Mouse (Mus musculus) testis, postnatal 10 days (tissue): ENCODE data around the gene Gramd1a.

Experiments used
- DNase-seq: peaks from one replicate; pipeline ENCODE4 v3.0.0; 2021; ENCODE audit warnings: low spot score

The Gramd1a gene

DNA sequence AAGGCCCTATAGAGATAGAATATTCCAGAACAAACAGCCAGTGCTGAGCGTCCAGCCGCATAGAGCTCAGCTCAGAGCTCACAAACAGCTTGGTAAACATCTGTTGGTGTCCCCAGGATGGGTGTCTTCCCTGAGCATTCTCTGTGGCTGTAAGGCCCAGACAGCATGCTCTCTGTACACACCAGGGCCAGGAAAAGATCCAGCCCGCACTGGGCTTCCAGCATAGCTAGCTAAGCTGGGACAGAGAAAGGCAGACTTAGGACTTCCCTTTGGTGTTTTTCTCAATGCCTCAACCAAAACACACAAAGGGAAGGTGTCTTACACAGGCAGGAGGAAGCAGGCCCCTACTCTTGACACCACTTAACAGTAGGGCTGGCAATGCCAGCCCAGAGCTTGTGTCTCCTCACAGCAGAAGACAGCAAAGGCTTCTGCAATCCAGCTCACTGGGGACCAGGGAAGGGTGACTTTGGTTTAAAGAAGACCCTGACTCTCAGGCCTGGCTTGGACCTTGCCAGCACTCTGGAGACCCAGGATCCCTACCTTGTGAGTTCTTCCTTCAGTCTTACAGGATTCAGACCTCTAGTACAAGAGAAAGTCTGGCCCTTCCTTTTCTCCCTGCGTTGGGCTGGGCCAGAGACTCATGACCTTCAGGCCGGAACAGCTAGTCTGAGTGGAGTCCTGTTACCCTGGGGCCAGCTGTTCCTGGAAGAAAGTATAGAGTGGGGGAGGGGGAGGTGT lies at the start of gene Gramd1a:
Gene Gramd1a, minus strand, starts transcription at position 601 of the 738 bp plus-strand sequence.
- peak; percentile 60 for DNase-seq

DNA sequence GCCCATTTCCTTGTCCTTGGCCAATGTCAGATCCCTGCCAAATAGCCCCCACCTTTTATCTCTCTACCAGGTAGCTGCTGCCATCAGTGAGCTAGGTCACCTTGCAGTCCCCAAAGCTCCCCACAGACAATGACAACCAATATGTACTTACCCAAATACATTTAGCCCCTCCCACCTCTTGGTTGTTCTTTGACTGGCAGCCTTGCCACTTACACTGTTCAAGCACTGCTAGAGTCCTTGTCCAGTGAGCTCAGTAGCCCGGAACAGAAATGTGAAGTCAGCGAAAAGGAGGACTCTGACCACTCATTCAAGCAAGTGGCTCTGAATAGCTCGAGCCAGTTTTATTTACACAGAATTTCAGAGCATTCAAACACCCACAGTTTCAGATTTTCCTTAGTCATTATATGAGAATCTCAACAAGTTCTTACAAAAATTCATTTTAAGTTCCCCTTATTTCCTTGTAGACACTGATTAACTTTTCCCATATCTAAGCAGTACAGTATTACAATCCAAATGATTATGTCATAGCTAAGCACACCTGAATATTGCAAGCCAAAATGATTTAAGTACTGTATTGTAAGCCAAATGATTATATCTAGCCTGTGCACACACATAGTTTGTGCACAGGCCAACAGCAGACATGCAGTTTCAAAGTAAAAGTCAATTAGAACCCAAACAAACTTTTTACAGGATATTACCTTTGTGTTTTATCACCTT lies 40.1 kb upstream of the Gramd1a start:
- DNase-seq, result no peak

DNA sequence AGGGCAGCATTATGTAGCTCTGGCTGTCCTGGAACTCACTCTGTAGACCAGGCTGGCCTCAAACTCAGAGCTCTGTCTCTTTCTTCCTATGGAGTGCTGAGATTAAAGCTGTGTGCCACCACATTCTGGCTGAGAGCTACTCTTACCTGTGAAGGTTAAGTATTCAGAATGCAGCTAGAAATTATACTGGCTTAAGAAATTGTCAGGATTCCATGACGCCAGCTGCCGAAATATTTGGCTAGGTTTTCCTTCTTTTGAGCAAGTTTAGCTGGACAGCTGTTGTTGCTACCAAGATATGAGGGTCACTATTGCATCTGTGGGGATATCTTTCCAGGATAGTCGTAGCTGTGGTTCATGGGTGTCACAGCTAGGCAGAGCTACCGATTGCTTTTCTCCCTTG lies 29.0 kb upstream of the Gramd1a start:
- no peak for DNase-seq

DNA sequence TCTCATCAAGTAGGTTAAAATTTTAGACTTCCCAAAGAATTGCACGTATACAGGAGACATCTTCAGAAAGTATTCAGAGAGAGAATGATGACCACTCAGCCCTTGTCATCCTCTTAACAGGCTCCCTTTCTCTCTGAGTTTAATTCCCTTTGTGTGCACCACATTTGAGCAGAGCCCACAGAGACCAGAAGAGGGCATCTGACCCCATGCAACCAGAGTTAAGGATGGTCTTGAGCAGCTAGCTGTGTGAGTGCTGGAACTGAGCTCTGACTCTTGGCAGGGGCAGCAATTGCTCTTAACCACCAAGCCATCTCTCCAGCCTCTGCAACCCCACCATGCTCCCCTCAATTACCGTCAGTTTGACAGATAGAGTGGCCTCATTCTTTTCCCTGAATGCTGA lies 27.2 kb upstream of the Gramd1a start:
- no peak for DNase-seq

DNA sequence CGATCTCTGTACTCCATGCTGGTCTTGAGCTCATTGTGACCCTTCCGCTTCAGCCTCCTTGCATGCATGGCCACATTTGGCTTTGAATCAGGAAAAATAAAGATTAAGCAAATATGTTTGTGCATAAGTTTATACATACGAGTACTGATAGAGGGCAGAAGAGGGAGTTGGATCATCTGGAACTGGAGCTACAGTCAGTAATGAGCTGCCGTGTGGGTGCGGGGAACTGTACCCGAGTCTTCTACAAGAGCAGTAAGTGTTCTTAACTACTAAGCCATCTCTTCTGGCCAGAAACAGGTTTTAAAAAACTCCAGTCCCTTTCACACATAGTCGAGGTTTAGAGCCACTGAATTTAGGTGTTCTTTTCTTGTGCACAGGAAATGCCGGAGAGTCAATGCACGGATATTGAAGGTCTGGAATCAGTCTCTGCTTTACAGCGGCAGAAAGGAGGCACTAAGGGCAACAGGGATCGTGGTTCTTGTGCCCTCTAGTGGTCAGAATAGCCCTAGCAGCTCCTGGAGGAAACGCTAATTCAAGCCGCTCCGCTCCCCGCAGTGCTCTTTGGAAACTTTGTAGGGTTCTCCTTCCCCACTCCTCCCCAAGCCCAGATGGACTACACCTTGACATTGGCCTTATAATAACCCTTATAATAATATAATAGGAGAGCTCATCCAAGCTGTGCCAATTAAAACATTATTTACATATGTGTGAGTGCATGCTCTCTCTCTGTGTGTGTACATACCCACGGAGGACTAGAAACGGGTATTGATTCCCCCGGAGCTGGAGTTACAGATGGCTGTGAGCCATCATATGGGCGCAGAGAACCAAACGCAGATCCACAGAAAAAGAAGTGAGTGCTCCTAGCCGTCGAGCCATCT lies 21.4 kb upstream of the Gramd1a start:
- DNase-seq, result peak; percentile 84

DNA sequence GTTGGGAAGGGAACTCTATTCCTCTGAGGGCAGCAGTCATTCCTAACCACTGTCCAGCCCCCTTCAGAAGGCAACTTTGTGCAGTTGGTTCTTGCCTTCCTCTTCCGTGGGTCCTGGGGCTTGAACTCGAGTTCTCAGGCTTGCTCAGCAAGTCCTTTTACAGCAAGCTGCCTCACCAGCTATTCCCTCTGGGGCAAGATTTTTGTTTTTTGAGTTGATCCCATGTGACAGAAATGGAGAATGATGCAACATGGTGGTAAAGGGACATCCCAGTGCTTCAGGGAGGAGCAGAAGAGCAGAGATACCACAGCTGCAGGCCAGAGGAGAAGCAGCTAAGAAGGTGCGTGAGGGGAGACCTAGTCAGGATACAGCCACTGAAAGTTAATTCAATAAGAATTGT lies 19.4 kb upstream of the Gramd1a start:
- no peak for DNase-seq

DNA sequence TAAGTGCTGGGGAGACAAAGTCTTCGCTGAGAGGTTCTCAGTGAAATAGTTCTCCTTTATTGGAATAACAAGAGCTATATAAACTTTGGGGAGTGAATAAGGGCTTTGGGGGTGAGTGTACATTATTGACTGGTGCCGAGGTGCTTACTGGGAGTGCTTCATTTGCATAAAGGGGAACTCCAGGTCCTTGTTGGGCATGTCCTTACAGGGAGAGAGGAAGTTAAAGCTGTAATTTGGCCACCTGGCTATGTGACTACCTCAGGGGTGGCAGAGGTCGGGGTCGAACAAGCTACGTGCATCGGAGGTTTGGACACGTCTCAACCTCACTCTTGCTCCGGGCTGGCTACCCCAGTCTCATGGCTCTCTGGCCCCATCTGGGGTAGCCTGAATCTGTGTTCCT lies 18.8 kb upstream of the Gramd1a start:
- DNase-seq, result no peak

DNA sequence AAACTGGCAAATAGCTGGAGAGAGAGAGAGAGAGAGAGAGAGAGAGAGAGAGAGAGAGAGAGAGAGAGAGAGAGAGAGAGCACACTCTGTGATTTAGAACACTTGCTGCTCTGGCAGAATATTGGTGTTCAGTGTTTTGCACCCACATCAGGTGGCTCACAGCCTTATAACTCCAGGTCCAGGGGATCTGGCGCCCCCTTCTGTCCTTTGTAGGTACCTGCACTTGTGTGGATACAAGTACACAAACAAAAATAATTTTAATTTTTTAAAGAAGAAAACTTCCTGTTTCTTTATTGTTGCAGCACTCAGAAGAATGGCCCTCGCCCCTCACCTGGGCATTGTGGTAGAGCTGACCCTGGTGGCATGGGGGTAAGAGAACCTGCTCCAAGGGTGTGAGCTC lies 16.5 kb upstream of the Gramd1a start:
- DNase-seq, result peak; percentile 59

DNA sequence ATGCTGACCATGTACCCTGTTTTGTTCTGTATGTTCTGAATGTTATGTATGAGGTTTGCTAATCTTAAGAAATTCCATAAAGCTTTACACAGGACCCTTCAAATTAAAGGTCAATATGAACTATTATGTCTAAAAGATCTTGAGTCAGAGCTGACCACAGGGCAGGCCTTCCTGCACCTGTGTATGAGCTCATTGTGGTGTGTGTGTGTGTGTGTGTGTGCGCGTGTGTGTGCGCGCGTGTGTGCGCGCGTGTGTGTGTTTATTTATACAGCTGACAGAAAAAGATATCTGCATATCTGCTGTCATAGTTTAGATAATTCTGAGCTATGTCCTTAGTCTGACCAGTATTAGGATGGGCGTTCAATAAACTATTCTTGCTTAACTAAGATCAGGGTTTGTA lies 14.8 kb upstream of the Gramd1a start:
- DNase-seq, result no peak

DNA sequence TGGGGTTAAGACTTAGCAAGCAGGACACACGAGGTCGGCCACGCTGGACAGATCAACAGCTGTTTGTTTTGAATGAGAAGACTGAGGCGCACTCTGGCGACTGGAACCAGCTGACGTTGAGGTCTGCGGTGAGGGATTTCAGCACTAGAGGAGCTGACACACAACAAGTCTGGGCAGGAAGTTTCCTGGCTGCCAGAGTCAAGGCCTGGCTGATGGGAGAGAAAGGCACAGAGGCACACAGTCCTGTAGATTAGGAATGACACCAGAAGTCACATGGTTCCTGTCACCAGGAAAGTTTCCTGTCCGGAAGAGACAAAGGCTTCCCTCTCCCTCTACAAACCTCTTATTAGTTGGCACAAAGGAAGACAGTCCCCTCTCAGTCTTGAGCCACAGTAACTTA lies 12.7 kb upstream of the Gramd1a start:
- DNase-seq, result no peak

DNA sequence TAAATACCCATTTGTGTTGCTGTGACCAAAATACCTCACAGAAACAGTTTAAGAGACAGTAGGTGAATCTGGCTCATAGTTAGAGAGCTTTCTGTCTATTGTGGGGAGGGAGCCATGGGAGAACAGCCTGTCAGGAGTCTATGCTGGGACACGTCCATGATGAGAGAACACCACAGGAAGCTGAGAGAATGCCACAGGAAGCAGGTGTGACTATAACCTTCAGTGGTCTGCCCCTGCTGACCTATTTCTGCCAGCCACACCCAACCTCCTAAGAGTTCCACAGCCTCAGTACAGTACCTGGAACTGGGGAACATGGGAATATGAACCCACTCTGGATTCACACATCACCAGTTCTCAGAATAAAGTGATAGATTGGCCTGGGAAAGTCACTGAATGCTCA lies 9.1 kb upstream of the Gramd1a start:
- DNase-seq, result no peak

DNA sequence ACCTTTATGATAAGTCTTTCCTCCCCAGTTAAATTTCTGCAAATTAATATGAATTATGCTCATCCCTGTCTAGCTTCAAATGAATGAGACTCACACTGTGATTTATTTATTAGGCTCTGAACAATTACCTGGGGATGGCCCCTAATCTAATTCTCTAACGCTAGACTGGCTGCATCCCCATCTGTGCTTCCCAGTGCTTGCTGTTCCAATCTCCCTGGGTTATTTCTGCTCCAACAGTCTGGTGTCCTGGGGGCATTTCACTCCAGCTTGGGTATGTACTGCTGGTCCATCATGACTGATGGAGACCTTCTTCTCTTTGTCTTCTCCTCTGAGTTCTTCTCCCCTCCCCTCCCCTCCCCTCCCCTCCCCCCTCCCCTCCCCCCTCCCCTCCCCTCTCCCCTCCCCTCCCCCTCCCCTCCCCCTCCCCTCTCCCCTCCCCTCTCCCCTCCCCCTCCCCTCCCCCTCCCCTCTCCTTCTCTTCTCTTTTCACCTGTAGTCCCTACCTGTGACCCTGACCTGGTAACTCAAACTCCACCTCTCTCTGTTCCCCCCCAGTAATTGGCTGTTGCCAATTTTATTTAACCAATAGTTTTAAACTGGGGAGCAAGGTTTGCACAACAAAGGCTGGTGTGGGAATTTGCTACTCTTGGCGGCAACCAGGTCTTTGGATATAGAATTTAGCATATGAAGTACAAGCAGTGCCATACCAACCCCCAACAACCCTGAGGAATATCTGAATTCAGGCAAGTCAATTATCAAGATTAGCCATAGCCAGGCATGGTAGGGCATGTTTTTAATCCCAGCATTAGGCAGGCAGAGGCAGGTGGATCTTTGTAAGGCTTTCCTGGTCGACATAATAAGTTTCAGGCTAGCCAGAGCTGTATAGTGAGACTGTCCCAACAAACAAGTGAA lies 8.2 kb upstream of the Gramd1a start:
- DNase-seq, result no peak

DNA sequence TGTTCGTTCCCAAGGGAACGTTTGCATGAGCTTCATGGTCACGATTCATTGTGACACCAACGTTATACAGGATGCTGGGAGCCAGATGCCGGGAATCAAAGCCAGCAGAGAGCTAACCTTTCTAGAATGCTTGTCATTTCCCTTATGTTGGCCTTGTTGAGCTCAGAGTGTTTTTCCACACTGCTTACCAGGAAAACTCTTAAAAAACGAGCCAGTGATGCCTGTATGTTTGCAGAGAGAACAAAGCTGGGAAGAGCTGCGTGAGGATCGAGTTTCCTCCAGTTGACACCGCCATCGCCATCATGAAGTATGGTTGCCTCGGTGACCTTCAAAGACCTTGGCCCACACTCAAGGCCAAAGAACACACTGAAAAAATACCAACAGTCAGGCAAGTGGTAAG lies 6.6 kb upstream of the Gramd1a start:
- DNase-seq, result no peak

DNA sequence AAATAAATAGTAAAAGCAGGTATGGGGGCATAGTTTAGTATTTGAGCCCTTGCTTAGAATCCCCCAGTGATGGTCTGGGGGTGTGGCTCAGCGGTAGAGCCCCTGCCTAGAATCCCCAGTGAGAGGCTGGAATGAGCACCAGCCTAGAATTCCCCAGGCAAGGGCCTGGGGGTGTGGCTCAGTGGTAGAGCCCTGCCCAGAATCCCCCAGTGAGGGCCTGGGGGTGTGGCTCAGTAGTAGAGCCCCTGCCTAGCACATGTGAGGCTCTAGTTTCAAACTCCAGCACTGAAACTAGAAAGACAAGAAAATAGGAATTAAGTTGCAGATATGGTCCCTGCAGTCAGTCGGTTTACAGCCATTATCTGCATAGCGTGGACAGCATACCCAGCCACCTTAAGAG lies 6.1 kb upstream of the Gramd1a start:
- DNase-seq, result no peak

DNA sequence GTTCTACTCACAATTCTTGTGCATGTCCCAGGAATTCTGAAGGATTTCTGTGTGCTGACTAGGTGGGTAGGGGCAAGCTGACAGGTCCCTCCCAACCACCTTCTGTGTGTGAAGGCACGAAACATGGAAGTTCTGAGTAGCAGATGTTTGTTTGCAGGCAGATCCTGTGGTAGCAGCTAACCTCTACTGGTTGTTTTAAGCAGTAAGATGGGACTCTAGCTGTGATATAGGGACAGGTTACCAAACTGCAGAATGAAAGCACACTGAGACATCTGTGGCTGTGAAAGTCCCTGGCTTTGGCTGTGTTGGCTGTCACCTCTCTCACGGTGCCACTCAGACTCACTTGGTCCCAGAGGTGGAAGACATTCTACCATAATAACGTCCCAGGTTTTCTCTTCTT lies 5.5 kb upstream of the Gramd1a start:
- DNase-seq, result no peak

DNA sequence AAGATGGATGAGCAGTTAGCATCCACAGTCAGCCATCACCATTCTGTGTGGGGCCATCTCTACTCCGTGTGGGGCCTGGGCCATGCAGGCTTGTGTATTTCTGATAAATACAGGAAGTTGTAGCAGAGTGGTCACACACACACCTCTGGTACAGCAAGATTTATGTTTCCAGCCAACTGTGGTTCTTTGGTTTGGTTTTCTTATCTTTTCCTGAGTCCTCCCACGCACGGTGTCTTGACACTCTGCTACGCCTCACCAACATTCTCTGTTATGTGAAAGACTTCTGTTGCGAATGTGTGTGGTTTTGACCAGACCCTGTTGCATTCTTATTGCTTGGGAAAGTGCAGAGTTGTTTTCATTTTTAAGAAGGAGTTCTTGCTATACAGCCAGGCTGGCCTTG lies 5.1 kb upstream of the Gramd1a start:
- no peak for DNase-seq

DNA sequence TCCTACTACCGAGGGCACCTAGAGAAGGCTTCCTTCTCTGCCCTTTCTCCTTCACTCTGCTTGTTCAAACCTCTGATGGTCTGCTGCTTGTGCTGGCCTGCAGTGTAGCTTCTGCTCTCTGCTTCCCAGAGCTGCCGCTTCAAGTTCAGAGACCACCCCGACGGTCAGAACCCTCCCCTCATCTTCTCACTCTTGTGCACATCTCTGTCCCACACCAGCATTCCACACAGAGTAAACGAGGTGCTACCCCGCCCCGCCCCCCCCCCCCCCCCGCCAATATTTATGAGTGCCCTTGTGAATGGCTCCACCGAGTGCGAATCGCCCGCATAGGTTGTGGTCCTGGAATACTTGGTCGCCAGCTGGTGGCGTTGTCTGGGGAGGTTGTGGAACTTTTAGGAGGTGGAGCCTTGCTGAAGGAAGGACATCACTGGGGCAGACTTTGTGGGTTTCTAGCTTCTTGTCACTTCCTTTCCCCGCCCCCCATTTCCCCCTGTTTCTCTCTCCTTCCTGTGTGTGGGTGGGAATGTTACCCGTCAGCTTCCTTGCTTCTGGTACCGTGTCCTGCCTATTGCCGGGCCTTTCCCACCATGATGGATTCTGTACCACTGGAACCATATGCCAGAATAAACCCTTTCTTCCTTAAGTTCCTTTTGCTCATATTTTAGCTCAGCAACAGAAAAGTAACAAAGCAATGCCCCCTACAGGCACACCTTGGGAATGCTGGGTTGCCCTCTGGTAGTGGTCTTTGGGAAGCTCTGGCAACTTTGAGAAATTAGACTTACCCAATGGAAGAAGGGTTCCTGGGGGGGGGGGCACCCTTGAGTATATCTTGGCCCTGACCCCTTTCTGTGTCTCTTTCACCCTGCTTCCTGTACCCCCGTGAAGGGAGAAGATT lies 585 bp upstream of the Gramd1a start:
- no peak for DNase-seq

DNA sequence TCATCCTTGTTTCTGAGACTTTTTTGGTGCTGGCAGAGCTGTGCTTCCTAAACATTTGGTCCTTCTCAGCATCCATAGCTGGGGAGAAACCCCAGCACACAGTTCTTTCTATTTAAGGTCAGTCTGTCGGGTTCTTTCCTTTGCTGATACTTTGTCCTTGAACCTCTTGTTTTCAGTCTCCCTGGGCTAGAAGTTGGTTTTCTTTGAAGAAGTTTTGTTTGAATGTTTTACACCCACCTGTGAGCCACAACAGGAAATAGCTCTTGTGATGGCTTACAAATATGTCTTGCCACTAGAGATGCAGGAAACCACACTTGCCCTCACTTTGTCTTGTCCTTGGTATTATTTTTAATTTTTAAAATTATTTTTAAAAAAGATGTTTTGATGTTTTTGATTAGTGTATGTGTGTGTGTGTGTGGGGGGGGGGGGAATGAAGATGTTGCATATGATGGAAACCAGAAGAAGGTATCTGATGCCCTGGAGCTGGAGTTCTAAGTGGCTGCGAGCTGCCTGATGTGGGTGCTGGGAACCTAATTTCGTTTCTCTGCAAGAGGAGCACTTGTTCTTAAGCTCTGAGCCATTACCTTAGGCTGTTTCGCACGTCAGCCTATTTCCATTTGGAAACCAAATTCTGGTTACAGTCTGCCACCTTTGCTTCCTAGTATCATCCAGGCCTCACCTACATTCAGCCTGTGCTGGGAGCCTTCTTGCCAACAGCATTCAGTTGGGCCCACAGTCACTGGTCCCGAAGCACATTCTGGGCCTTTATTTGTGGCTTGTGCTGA lies 2.0 kb downstream of the Gramd1a start:
- no peak for DNase-seq

DNA sequence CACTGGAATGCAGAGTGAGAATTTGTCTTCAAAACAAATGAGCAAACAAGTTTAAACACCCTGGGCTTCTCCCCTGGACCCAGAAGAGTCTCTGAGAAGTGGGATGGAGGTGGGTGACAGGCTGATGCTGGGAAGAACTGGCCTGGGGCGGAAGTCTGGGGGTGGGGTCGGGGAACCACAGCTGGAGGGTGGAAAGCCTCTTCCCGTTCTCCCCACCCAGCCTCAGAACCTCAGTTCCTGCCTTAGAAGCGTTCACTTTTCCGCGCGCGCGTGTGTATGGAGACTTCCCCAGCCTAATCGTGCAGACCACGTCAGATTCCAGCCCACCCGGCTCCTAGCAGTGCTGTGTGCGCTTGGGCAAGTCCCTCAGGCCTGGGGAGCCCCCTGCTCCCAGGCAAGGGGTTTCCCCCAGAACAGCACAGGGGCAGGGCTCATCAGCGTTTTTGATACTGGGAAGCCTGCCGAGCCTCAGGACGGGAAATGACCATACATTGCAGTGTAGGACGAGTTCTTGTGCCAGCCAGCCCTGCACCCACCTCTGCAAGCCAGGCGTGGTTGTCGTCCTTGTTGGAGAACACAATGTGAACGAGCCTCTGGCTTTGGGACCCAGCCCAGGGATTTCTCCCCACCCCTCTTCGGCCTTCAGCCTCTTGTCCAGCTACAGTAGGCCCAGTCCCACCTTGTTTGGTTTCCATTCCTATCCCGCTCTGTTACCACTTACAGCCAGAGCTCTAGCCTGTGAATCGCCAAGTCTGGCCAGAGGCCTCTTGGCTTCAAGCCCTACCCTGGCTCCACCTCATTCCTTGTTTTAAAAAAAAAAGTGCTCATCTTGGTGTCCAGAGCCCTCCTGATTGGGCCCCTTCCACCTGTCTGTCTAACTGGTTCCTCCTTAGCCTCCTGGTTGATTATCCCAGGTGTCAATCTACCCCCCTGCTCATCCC lies 4.1 kb downstream of the Gramd1a start:
- DNase-seq, result peak; percentile 81
